Mouse (Mus musculus) heart, embryonic 11.5 days (tissue): ENCODE results near the gene Cyfip1. TPM values are rescaled to one million over a fixed set of nuclear protein-coding genes. Genes with fewer than 3 reads are reported as not detected.

ENCODE experiments used
- ATAC-seq: fragments of 200-750 bp; cut with Nextera tagmentation; replicated peaks from 2 replicates; pipeline ENCODE4 v1.8.0; 2017; ENCODE audit warnings: moderate library complexity; ENCODE audit not compliant: insufficient number of reproducible peaks, low FRiP score, low TSS enrichment
- H3K27ac ChIP-seq: fragments of 300-500 bp; sonication (generic); 2 replicates; pipeline ENCODE4 v1.5.1; 2014; ENCODE audit warnings: mild to moderate bottlenecking, low read depth, low read length
- H3K27me3 ChIP-seq: fragments of 300-500 bp; sonication (generic); 2 replicates; pipeline ENCODE4 v1.6.1; 2014; ENCODE audit warnings: mild to moderate bottlenecking, low read length, mixed read lengths; ENCODE audit not compliant: control insufficient read depth, insufficient read depth
- H3K36me3 ChIP-seq: fragments of 300-500 bp; sonication (generic); 2 replicates; pipeline ENCODE4 v1.6.1; 2014; ENCODE audit warnings: mild to moderate bottlenecking, low read length, moderate library complexity, mixed read lengths; ENCODE audit not compliant: control insufficient read depth, insufficient read depth
- H3K4me1 ChIP-seq: fragments of 300-500 bp; sonication (generic); 2 replicates; pipeline ENCODE4 v1.6.1; 2014; ENCODE audit warnings: low read length; ENCODE audit not compliant: control insufficient read depth, insufficient read depth
- H3K4me2 ChIP-seq: fragments of 300-500 bp; sonication (generic); 2 replicates; pipeline ENCODE4 v1.6.1; 2014; ENCODE audit warnings: mild to moderate bottlenecking, moderate library complexity
- H3K4me3 ChIP-seq: fragments of 300-500 bp; sonication (generic); 2 replicates; pipeline ENCODE4 v1.5.1; 2014; ENCODE audit warnings: low read depth, low read length
- H3K9ac ChIP-seq: fragments of 300-500 bp; sonication (generic); 2 replicates; pipeline ENCODE4 v1.6.1; 2014; ENCODE audit warnings: mild to moderate bottlenecking, low read depth, low read length, moderate library complexity
- H3K9me3 ChIP-seq: fragments of 300-500 bp; sonication (generic); replicated peaks from 2 replicates; pipeline ENCODE4 v1.6.1; 2016; ENCODE audit warnings: low read length; ENCODE audit not compliant: control insufficient read depth
- WGBS: fragments of 180-500 bp; shearing (Covaris S2); extraction: QIAGEN DNeasy Blood & Tissue Kit; methylation state at CpG from one replicate; pipeline ENCODE4 v1.1.7; 2014; ENCODE audit not compliant: insufficient replicate concordance; 5-methylcytosine and 5-hydroxymethylcytosine counted together
- polyA plus RNA-seq: library from polyadenylated mRNA; unstranded; fragments of >200 nt; fragmentation: Nextera tagmentation; extraction: Ambion mirVana; gene quantifications from 2 replicates; pipeline ENCODE4 v1.2.1, GENCODE M21; 2014

The Cyfip1 gene
- polyA plus RNA-seq, 1 experiment from 2014 or later, result 55.4 TPM

GRCm38 (mm10) chr7:55966866-55967460, 125.4 kb downstream of the Cyfip1 start:
- no peaks in the 10 kb centered on the region for H3K9me3 ChIP-seq
- no peak overlapping the region for H3K4me3 ChIP-seq
- H3K4me1 ChIP-seq, result no peaks in the 10 kb centered on the region
- H3K36me3 ChIP-seq, result no peaks in the 10 kb centered on the region
- H3K27me3 ChIP-seq, result no peaks in the 10 kb centered on the region
- no peak overlapping the region for H3K9ac ChIP-seq
- H3K27ac ChIP-seq, result no peak overlapping the region
- no peak overlapping the region for H3K4me2 ChIP-seq
- ATAC-seq, result no peak
- WGBS, result 41% methylated on average over 3 of the region's 3 CpGs

DNA sequence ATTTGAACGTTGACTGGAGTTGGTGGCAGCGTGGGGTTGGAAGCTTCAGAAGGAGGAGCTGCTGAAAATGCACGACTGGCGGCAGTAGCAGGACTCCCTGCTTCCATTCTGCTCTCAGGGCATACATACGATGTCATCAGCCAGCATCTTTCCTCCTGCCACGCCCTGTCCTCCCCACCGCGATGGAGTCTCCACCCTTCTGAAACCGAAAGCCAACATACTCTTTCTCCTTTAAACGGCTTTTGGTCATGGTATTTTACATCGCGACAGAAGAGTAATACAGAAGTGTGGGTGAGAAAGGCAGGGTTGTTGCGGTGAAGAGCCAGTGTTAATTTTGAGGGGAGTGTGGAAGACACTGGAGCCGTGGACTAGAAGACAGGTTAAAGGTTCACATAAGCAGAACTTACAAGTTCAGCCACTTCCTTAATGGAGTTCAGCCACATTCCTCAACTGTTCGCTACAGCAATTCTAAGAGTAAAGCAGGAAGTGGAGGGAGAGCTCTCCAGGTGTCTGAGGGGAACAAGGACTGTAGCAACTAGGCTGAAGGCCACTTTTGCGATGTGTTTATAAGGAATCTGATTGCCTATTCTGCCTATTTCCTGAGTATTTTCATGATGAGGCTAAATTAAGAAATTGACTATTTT, 126.8 kb downstream of the Cyfip1 start:
- no peak overlapping the region for H3K9ac ChIP-seq

DNA sequence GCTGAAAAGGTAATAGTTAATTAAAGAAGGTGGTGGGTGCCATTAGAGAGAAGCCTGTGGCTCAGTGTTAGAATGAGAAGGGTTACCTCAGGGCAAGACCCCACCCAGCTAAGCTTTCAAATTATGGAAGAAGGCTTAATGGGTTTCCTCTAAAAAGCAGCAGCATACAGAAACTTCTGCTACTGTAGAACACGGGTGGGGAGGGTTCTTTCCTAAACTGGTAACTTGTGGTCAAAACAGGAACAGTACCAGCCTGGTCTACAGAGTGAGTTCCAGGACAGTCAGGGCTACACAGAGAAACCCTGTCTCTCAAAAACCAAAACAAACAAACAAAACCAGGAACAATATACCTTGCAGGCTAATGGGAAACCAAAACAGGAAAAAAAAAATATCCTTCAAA, 127.9 kb downstream of the Cyfip1 start:
- Histone ChIP-seq H3K27ac (no peak overlapping the region), H3K36me3 (no peaks in the 10 kb centered on the region), H3K9me3 (no peaks in the 10 kb centered on the region), H3K9ac (no peak overlapping the region), H3K4me2 (no peak overlapping the region), H3K27me3 (no peaks in the 10 kb centered on the region), H3K4me3 (no peak overlapping the region), H3K4me1 (no peaks in the 10 kb centered on the region)
- 76% methylated on average over 1 of the region's 1 CpGs for WGBS
- no peak for ATAC-seq

More for the DNA sequence above, 126.8 kb downstream of the Cyfip1 start:
- Histone ChIP-seq H3K4me3 (peak overlapping the region; percentile 1), H3K9me3 (no peaks in the 10 kb centered on the region), H3K36me3 (no peaks in the 10 kb centered on the region), H3K4me1 (no peaks in the 10 kb centered on the region), H3K27me3 (no peaks in the 10 kb centered on the region), H3K27ac (no peak overlapping the region), H3K4me2 (peak overlapping the region; percentile 47)
- no peak for ATAC-seq
- WGBS, result 34% methylated on average over 16 of the region's 16 CpGs

- H3K9me3 ChIP-seq, result no peaks in the 10 kb centered on the region
- no peaks in the 10 kb centered on the region for H3K36me3 ChIP-seq
- no peak for ATAC-seq
- H3K9ac ChIP-seq, result no peak overlapping the region
- no peaks in the 10 kb centered on the region for H3K27me3 ChIP-seq
- H3K4me1 ChIP-seq, result no peaks in the 10 kb centered on the region
- no peak overlapping the region for H3K27ac ChIP-seq
- 87% methylated on average over 2 of the region's 2 CpGs for WGBS
- H3K4me3 ChIP-seq, result no peak overlapping the region
- no peak overlapping the region for H3K4me2 ChIP-seq
Observed at GRCm38 (mm10) chr7:55974429-55974828, 132.9 kb downstream of the Cyfip1 start.

GRCm38 (mm10) chr7:55981511-55981910, 140.0 kb downstream of the Cyfip1 start:
- no peak for ATAC-seq
- Histone ChIP-seq H3K4me1 (no peaks in the 10 kb centered on the region), H3K9me3 (no peaks in the 10 kb centered on the region), H3K9ac (no peak overlapping the region), H3K27me3 (no peaks in the 10 kb centered on the region), H3K36me3 (no peaks in the 10 kb centered on the region), H3K4me3 (no peak overlapping the region), H3K27ac (no peak overlapping the region), H3K4me2 (no peak overlapping the region)
- WGBS, result 87% methylated on average over 2 of the region's 2 CpGs

Other genes starting within 250 kb of the Cyfip1 start
- gene Siglech, start 73.6 kb upstream of the Cyfip1 start, polyA plus RNA-seq, result 0.11 TPM in 1 of 2 replicates, not detected in the other
- gene Tubgcp5, start 47.6 kb upstream of the Cyfip1 start, polyA plus RNA-seq, result 16.9 and 22.5 TPM in 2 replicates
- 41.1 and 47.9 TPM in 2 replicates for gene Nipa2, start 120.7 kb downstream of the Cyfip1 start, polyA plus RNA-seq
- gene Nipa1, start 178.2 kb downstream of the Cyfip1 start, polyA plus RNA-seq, result 4.4 and 5.4 TPM in 2 replicates
- gene Herc2, start 208.5 kb downstream of the Cyfip1 start, polyA plus RNA-seq, result 14.5 and 21.1 TPM in 2 replicates